Comparison of ENCODE assay signal across 8 mouse cellular contexts in genomic region chr15:67039421-67039907, GRCm38 (mm10).
DNase-seq lines count a peak whose midpoint lies in the region; ATAC-seq and TF ChIP-seq lines count a peak whose summit lies in the region.

No protein-coding gene starts in this region.

- H3K4me2 ChIP-seq in forebrain, embryonic 13.5 days: peak overlapping the region; percentile 62
- peak overlapping the region; percentile 75 for H3K4me2 ChIP-seq in limb, embryonic 13.5 days (replicated peaks)
- peak overlapping the region; percentile 53 for H3K4me2 ChIP-seq in midbrain, embryonic 14.5 days (ENCODE audit: low read length)
- peak overlapping the region; percentile 88 for H3K4me2 ChIP-seq in stomach, embryonic 14.5 days (replicated peaks; ENCODE audit: low read depth, low read length)

- TF ChIP-seq CTCF in G1E (IDR thresholded peaks at IDR 0.05; ENCODE audit: low read depth, low read length): no peak

- peak overlapping the region; percentile 43 for H3K9ac ChIP-seq in forebrain, embryonic 13.5 days
- peak overlapping the region; percentile 64 for H3K9ac ChIP-seq in limb, embryonic 13.5 days
- H3K9ac ChIP-seq in midbrain, embryonic 14.5 days (replicated peaks; ENCODE audit: low read length): peak overlapping the region; percentile 25; the same call in 1 of the 2 replicates
- H3K9ac ChIP-seq in stomach, embryonic 14.5 days (replicated peaks; ENCODE audit: low read depth, low read length): no peak overlapping the region; the same call in 1 of the 2 replicates

- 6% methylated on average over 16 of the region's 16 CpGs for WGBS in forebrain, embryonic 13.5 days
- WGBS in limb, embryonic 13.5 days: 1% methylated on average over 16 of the region's 16 CpGs
- 9% methylated on average over 16 of the region's 16 CpGs for WGBS in midbrain, embryonic 14.5 days
- WGBS in stomach, embryonic 14.5 days: under 1% methylated on average over 16 of the region's 16 CpGs

- H3K36me3 ChIP-seq in G1E (replicated peaks): no peaks in the 10 kb centered on the region
- H3K36me3 ChIP-seq in forebrain, embryonic 13.5 days (ENCODE audit: poor library complexity, severe bottlenecking): no peaks in the 10 kb centered on the region
- H3K36me3 ChIP-seq in limb, embryonic 13.5 days: no peaks in the 10 kb centered on the region
- H3K36me3 ChIP-seq in midbrain, embryonic 14.5 days (ENCODE audit: control insufficient read depth, insufficient read depth, low read length): no peaks in the 10 kb centered on the region
- H3K36me3 ChIP-seq in stomach, embryonic 14.5 days (ENCODE audit: control insufficient read depth, insufficient read depth, low read length): no peaks in the 10 kb centered on the region

- ATAC-seq in G1E (ENCODE audit: extremely low read depth, insufficient number of reproducible peaks, low FRiP score, poor library complexity, severe bottlenecking): peak; percentile 91
- ATAC-seq in forebrain, embryonic 13.5 days: peak; percentile 83
- peak; percentile 64 to 76 for ATAC-seq in hematopoietic stem cell, adult 5-6 weeks (replicated peaks in 1 of 2; ENCODE audit: insufficient read depth in 1 of 2, low FRiP score in 2 of 2, low TSS enrichment in 1 of 2, low read depth in 1 of 2, poor library complexity in 2 of 2, severe bottlenecking in 2 of 2)
- peak; percentile 92 for ATAC-seq in limb, embryonic 13.5 days (ENCODE audit: low FRiP score, low read depth)
- ATAC-seq in midbrain, embryonic 14.5 days (ENCODE audit: low FRiP score, low TSS enrichment): peak; percentile 59; the same call in 1 of the 2 replicates
- ATAC-seq in stomach, embryonic 14.5 days (ENCODE audit: insufficient number of reproducible peaks, insufficient read depth, low FRiP score, low read depth): peak; percentile 94

- peaks cover 32% of the 10 kb centered on the region for H3K4me1 ChIP-seq in G1E (ENCODE audit: insufficient read depth, low read depth, low read length)
- H3K4me1 ChIP-seq in forebrain, embryonic 13.5 days: peaks cover 9% of the 10 kb centered on the region
- peaks cover 18% of the 10 kb centered on the region for H3K4me1 ChIP-seq in limb, embryonic 13.5 days
- H3K4me1 ChIP-seq in midbrain, embryonic 14.5 days (ENCODE audit: control insufficient read depth, insufficient read depth, low read length): peaks cover 10% of the 10 kb centered on the region
- H3K4me1 ChIP-seq in stomach, embryonic 14.5 days (ENCODE audit: control insufficient read depth, insufficient read depth, low read length): peaks cover 9% of the 10 kb centered on the region; the same call in 1 of the 2 replicates

- no peak overlapping the region for H3K27ac ChIP-seq in forebrain, embryonic 13.5 days
- H3K27ac ChIP-seq in limb, embryonic 13.5 days: peak overlapping the region; percentile 15; the same call in 1 of the 2 replicates
- H3K27ac ChIP-seq in midbrain, embryonic 14.5 days (replicated peaks; ENCODE audit: low read depth, low read length): no peak overlapping the region
- H3K27ac ChIP-seq in stomach, embryonic 14.5 days (ENCODE audit: low read length): peak overlapping the region; percentile 52

- peak overlapping the region; percentile 69 for H3K4me3 ChIP-seq in G1E (ENCODE audit: low read depth, low read length)
- peak overlapping the region; percentile 37 for H3K4me3 ChIP-seq in forebrain, embryonic 13.5 days
- H3K4me3 ChIP-seq in limb, embryonic 13.5 days: peak overlapping the region; percentile 47
- H3K4me3 ChIP-seq in midbrain, embryonic 14.5 days (replicated peaks; ENCODE audit: low read depth, low read length): peak overlapping the region; percentile 22
- H3K4me3 ChIP-seq in stomach, embryonic 14.5 days (ENCODE audit: low read depth, low read length): peak overlapping the region; percentile 44

- peak; percentile 77 for DNase-seq in G1E (ENCODE audit: low spot score)
- DNase-seq in adrenal gland, postnatal 4 days (ENCODE audit: low spot score in 2 of 2): peak; percentile 28 to 58
- DNase-seq in midbrain, embryonic 14.5 days: peak; percentile 53
- no peak for DNase-seq in layer of hippocampus, postnatal 25 days (ENCODE audit: extremely low spot score in 1 of 2, low spot score in 1 of 2)

- H3K27me3 ChIP-seq in G1E (ENCODE audit: insufficient read depth, low read length): peaks cover 16% of the 10 kb centered on the region
- no peaks in the 10 kb centered on the region for H3K27me3 ChIP-seq in forebrain, embryonic 13.5 days
- no peaks in the 10 kb centered on the region for H3K27me3 ChIP-seq in limb, embryonic 13.5 days
- H3K27me3 ChIP-seq in midbrain, embryonic 14.5 days (ENCODE audit: control insufficient read depth, insufficient read depth, low read length): no peaks in the 10 kb centered on the region
- H3K27me3 ChIP-seq in stomach, embryonic 14.5 days (ENCODE audit: control insufficient read depth, insufficient read depth, low read length): no peaks in the 10 kb centered on the region

- no peaks in the 10 kb centered on the region for H3K9me3 ChIP-seq in G1E (replicated peaks)
- H3K9me3 ChIP-seq in forebrain, embryonic 13.5 days (replicated peaks): no peaks in the 10 kb centered on the region
- H3K9me3 ChIP-seq in limb, embryonic 13.5 days: no peaks in the 10 kb centered on the region
- no peaks in the 10 kb centered on the region for H3K9me3 ChIP-seq in midbrain, embryonic 14.5 days (ENCODE audit: control insufficient read depth, low read length)
- H3K9me3 ChIP-seq in stomach, embryonic 14.5 days (ENCODE audit: control insufficient read depth, low read depth, low read length): no peaks in the 10 kb centered on the region

Comparison
In these comparisons a context has a peak if more than half of its experiments do, and no peak if none do; other contexts are left out.
1. DNase-seq: peak in G1E (single experiment), adrenal gland, postnatal 4 days (2 of 2) and midbrain, embryonic 14.5 days (single experiment); none in layer of hippocampus, postnatal 25 days (0 of 2).
2. H3K27ac ChIP-seq: peak in limb, embryonic 13.5 days (single experiment) and stomach, embryonic 14.5 days (single experiment); none in forebrain, embryonic 13.5 days (single experiment) and midbrain, embryonic 14.5 days (single experiment).
3. Peak in every context shown above with its lines, with median percentiles within 50 percentile points of each other: ATAC-seq, H3K4me3 ChIP-seq and H3K4me2 ChIP-seq.